Mouse (Mus musculus) ZHBTc4 (cell line): ENCODE data around the gene Taz.

Source experiments
- DNase-seq: peaks from one replicate; pipeline ENCODE4 v3.0.0-alpha.2; 2011; ENCODE audit warnings: low read depth, low spot score

Gene Taz

GRCm38 (mm10) chrX:74281041-74281731 lies 526 bp upstream of the Taz start:
- no peak for DNase-seq

- DNase-seq = peak; percentile 93
These were observed 831 bp downstream of the Taz start for GRCm38 (mm10) chrX:74282395-74283091.

GRCm38 (mm10) chrX:74283092-74283437 lies 1.4 kb downstream of the Taz start:
- no peak for DNase-seq

GRCm38 (mm10) chrX:74293431-74293830 lies 11.7 kb downstream of the Taz start:
- DNase-seq = no peak

GRCm38 (mm10) chrX:74296538-74297448 lies 15.1 kb downstream of the Taz start, which contains the start of gene Atp6ap1:
Gene Atp6ap1, plus strand, starts transcription at chrX:74297097.
- peak; percentile 97 for DNase-seq

- no peak for DNase-seq
These were observed 16.6 kb downstream of the Taz start for GRCm38 (mm10) chrX:74298348-74298747.

GRCm38 (mm10) chrX:74299721-74300120 lies 18.0 kb downstream of the Taz start:
- no peak for DNase-seq

GRCm38 (mm10) chrX:74304867-74305700 lies 23.4 kb downstream of the Taz start, which contains the start of gene Gdi1:
Gene Gdi1, plus strand, starts transcription at chrX:74304998.
- DNase-seq = peak; percentile 93

GRCm38 (mm10) chrX:74312540-74313464 lies 31.1 kb downstream of the Taz start, which contains the start of gene Fam50a:
Gene Fam50a, plus strand, starts transcription at chrX:74313033.
- peak; percentile 93 for DNase-seq

- peak; percentile 82 for DNase-seq
These were observed 47.0 kb downstream of the Taz start, which contains the start of gene Plxna3 for GRCm38 (mm10) chrX:74328725-74329161. Gene Plxna3, plus strand, starts transcription at chrX:74329066.

- no peak for DNase-seq
These were observed 47.5 kb downstream of the Taz start for GRCm38 (mm10) chrX:74329215-74329671.

- DNase-seq = no peak
These were observed 48.6 kb downstream of the Taz start for GRCm38 (mm10) chrX:74330166-74330930.
